Mouse (Mus musculus) heart, adult 18-20 months (tissue): ENCODE results near the gene Ccr10. TPM values are rescaled to one million over a fixed set of nuclear protein-coding genes. Genes with fewer than 3 reads are reported as not detected.
"Not testable (repeated sequence)": the region's sequence is repeated elsewhere in the genome, so short reads cannot be mapped to it uniquely, and the experiment has no call there.

ENCODE experiments used
- DNase-seq, 2 experiments: peaks; one replicate each; pipeline ENCODE4 v3.0.0; 2021 to 2022; ENCODE audit warnings: mixed read lengths in 1 of 2
- total RNA-seq, 2 experiments: library from RNA; stranded (reverse); gene quantifications; 2 replicates each; pipeline ENCODE4 v1.2.3; 2021

Ccr10 gene
- total RNA-seq, 2 experiments from 2014 or later = not detected

GRCm38 (mm10) chr11:101154648-101155047, 20.6 kb downstream of the Ccr10 start:
- no peak for DNase-seq

DNA sequence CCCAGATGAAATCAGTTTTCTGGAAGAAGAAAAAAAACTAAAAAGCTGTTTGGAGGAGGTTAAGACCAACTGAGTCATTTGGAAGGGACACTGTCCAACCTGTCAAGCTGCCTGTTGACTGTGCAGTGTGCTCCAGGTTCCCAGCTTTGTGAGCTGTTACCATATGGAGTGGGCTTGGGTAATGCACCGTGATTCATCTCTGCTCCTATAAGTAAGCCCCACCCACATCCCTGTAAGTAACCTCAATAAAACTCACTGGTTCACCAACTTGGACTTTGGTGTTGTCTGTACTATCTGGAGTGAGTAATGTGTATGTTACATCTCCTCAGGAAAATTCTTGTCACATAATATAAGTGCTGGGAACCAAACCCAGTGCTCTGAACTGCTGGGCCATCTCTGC, 22.4 kb downstream of the Ccr10 start:
- DNase-seq = no peak

- no peak for DNase-seq
Observed at GRCm38 (mm10) chr11:101151063-101151462, 24.2 kb downstream of the Ccr10 start.

DNA sequence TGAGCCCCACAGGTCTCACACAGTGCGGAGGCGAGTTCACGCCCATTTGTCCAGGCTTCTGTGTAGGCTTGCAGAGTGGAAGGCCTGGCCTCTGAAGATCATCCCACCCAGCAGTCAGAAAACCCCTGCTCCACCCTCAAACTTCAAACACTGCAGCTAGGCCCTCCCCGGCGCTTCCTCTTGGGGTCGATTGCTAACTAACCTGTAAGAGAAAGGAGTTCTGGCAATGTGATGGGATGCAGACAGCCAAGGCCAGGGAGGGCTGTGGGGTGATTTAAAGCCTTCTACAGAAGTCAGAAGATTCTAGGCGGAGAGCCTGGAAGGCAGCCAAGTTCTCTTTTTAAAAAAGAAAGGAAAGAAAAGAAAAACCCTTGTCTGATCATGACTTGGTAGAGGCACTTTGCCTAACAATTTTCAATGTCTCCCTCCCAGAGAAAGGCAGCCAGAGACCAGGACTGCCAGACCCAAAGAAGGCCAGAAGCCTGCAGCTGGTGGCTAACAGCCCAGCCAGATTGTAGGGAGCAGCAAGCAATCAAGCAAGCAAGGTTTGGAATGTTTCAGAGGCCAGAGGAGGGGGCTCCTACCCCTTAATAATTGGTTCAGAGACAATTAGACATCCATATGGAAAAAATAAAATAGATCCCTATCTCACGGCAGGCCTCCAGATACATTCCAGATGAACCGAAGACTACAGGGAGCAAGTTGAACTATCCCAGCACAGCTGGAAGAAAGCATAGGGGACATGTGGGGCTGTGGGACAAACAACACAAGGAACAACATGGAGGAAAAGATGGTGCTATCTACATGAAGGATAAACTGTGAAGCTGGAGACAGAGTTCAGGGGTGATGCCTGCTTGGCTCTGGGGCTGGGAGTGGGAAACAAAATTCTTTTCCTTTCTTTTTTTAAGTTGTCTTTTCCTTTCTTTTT, 25.8 kb downstream of the Ccr10 start:
- peak; percentile 60 to 65 for DNase-seq

GRCm38 (mm10) chr11:101148751-101149150, 26.5 kb downstream of the Ccr10 start:
- DNase-seq = no peak

DNA sequence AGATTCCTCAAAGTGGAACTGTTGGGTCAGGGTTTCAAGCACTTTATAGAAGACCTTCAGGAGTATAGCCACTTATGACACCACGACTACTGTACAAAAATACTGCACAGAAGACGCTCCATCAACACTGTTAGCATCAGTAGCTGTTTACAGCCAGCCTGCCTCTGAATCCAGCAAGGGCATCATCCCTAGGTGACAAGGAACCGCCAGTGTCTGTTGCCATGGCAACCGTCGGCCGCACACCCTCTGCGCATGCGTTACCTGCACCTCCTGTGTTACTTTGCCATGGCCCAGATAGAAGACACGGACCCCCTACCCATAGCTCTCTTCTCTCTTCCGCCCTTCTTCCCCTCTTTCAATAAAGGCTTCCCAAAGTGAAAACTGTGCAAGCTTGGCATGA, 28.9 kb downstream of the Ccr10 start:
- DNase-seq = no peak

DNA sequence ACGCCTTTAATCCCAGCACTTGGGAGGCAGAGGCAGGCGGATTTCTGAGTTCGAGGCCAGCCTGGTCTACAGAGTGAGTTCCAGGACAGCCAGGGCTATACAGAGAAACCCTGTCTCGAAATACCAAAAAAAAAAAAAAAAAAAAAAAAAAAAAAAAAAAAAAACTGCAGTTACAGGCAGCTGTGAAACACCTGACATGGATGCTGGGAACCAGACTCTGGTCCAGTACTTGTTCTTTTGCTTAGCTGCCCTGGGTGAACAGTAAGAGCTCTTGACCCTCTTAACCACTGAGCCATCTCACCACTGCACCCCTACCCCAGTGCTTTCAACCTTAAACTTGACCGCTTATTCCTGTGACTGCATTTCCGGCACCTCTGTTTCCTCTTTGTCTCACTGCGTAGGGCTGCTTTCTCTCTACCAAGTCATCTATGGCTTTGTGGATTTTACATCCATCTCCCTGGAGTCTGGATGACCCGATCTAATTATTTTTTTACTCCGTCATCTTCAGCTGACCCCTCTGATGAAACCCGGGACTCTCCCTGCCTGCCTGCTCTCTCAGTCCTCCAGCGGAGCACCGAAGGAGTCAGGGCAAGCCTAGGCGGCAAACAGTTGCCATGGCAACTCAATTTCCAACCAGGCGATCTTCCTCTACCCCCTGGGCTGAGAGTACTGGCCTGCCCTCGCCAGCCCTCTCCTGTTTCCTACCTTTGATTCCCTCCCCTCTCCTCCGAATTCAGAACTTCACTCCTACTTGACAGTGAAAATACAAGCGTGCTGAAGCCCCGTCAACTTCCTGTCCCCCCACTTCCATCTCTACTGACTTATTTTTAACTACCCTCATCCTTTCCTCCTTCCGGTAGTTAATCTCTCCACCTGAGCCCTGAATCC, 31.7 kb downstream of the Ccr10 start:
- peak; percentile 37 to 49 for DNase-seq

DNA sequence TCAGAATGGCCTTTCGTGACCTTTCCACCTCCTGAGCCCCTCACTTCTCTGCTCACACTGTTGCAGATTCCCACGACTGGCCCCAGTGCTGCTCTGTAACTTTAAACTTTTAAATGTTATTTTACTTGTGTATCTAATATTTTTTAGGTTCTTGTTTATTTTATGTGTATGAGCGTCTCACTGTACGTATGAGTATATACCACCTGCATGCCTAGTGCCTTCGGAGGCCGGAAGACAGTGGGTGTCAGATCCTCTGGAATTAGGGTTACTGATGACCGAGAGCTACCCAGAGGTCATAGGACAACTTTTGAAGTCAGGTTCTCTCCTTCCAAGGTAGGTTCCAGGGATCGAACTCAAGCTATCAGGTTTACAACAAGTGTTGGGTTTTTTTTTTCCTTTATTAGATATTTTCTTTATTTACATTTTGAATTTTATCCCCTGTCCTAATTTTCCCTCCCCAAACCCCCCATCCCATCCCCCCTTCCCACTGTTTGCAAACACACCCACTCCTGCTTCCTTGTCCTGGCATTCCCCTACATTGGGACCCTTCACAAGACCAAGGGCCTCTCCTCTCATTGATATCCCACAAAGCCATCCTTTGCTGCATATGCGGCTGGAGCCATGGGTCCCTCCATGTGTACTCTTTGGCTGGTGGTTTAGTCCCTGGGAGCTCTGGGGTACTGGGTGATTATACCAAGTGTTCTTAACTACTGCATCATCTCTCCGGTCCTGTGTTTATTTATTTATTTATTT, 32.9 kb downstream of the Ccr10 start:
- no peak for DNase-seq

DNA sequence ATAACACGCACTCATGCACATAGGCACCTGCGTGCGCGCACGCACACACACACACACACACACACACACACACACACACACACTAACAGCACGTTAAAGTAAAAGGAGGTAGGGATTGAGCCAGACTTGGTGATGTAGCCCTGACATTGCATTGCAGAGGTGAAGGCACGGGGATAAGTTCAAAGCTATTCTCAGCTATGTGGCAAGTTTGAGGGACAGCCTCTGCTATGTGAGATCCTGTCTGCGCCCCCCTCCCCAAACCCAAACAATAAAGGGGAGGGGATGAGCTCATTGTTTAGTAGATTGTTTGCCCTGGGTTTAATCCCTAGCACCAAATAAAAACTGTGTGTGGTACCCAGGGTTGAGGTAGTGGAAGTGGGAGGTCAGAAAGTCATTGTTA, 34.2 kb downstream of the Ccr10 start:
- DNase-seq = no peak

- DNase-seq = peak in 1 of 2 experiments; percentile 49
Observed at GRCm38 (mm10) chr11:101140164-101140819, 35.0 kb downstream of the Ccr10 start.

DNA sequence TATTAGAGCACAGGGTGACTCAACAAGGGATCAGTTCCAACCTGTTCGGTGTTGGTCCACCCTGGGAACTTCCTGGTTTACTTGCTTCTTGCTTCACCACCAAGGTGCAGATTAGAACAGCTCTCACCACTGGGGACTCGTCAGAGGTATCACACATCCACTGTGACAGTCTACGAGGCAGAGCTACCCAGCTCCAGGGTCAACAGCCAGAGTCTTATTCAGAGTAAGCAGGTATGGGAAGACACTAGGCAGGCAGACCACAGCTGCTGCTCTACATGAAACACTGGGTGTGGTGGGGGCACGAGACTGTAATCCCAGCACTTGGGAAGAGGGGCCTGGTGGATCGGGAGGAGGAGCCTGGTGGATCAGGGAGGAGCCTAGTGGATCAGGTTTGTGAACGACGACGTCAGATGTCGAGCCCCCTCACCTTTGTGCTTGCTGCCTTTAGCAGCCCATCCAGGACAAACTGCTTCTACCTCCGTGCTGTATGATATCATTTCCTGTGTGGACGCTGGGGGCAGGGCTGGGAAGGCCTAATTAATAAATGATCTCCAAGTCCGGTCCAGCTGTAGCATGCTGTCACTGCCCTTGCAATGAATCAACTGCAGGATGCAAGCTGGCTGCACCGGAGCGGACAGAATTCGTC, 36.6 kb downstream of the Ccr10 start:
- peak; percentile 18 to 36 for DNase-seq

DNA sequence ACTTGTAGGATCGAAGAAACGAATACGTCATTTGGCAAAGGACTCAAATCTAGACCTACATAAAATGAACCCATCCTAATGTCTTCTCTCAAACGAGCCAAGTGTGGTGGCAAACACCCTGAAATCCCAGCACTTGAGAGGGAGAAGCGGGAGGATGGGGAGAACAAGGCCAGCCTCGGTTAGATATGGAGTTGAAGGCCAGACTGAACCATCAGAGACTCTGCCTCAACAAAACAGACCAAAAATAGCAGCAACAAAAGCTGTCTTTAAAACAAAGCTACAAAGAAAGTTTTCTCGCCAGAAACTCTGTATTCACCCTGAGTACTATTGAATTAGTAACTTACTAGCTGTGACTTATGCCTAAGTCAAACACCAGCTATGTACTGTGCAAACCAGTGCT, 38.2 kb downstream of the Ccr10 start:
- DNase-seq = no peak

GRCm38 (mm10) chr11:101134217-101134865, 40.9 kb downstream of the Ccr10 start:
- peak; percentile 23 to 28 for DNase-seq

- no peak for DNase-seq
Observed at GRCm38 (mm10) chr11:101133037-101133436, 42.2 kb downstream of the Ccr10 start.

- no peak for DNase-seq
Observed at GRCm38 (mm10) chr11:101131701-101132100, 43.5 kb downstream of the Ccr10 start.

DNA sequence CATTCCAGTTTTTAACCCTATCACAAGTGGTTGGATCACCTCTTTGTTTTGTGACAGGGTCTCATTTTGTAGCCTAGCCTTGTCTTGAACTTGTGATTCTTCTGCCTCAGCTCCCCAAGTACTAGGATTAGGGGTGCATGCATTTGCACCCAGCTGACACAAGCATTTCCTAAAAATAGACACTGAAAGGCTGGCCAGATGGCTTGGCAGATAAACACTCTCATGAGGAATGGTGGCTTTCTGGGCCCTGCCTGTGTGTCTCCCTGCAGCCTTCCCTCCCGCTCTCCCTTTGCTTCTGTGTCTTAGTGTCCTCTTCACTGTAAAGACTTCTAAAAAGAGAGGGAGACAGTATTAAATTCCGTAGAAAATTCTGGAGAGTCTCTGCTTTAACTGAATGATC, 44.1 kb downstream of the Ccr10 start:
- DNase-seq = no peak

DNA sequence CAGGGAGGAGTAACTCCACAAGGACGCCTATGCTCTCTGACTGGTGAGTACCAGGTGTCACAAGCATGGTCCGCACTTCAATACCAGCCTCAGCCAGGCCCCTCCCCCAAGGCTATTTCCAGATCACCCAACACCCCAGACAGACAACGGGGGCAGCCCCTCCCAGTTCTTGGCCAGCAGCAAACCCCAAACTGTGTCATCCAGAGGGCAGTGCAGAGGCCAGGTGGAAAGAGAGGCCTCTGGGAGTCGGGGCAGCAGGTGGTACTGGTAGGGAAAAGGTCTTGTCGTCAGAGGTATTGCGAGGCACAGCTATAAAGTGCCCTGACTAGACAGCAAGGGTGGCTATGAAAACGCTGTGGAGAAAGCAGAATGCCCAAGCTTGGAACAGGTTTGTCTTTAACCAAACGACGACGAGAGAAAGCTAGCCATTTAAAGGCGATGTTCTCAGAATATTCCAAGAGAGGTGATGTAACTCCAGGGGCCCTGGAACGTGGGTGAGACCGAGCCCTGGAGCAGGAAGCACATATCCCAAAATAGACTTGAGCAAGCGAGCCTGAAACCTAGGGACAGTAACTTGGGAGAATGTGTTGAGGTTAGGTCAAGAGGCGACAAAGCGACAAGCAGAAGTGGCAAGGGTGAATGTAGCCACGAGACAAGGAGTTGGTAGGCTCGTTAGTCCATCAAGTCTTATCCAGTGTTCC, 45.0 kb downstream of the Ccr10 start:
- peak; percentile 75 to 87 for DNase-seq

DNA sequence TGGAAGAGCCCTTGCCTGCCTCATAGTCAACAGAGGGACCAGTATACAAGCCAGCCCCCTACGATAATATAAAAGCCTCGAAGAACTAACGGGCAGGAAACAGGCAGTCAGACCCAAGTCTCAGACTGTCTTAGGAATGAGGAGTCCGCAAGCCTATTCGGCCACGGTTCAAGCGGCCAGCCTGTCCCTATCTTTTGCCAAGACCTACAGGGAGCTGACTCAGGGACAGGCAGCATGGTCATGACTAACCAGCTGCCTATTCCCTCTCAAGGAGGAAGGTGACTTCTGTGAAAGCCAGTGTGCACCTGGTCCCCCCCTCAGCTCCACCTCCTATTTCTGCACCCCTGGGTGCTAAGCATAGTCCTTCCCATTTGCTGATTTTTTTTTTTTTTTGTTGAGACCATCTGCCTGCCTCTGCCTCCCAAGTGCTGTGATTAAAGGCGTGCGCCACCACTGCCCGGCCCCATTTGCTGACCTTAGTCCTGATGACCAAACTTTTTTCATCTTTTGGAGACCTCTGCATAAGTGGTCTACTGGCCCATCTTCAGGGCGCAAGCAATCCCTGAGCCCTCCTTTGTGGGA, 46.2 kb downstream of the Ccr10 start:
- DNase-seq = peak; percentile 35 to 42

DNA sequence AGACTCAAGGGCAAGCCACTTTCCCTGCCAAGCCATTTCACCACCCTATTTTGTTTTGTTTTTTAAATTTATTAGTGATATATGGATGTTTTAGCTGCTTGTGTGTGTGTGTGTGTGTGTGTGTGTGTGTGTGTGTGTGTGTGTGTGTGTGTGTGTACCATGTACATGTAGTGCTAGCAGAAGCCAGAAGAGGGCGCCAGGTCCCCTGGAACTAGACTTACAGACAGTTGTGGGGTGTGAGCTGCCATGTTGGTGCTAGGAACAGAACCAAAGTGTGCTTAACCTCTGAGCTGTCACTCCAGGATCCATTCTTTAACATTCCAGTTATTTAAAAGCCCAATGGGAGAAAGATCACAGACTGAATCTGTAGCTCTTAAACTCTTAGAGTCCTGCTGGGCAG, 48.2 kb downstream of the Ccr10 start:
- DNase-seq = no peak

DNA sequence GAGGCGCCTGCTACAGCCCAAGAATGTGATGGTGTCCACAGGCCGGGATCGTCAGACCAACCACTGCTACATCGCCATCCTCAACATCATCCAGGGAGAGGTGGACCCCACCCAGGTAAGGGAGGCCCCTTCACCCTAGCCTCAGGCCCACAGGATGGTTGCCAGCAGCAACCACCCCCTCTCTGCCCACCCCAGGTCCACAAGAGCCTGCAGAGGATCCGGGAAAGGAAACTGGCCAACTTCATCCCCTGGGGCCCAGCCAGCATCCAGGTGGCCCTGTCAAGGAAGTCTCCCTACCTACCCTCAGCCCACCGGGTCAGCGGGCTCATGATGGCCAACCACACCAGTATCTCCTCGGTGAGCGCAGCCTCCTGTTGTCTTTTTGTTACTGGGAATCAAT, 50.2 kb downstream of the Ccr10 start:
- DNase-seq = not testable (repeated sequence)
